22 mouse cellular contexts compared by ENCODE assay signal in the genomic region with DNA sequence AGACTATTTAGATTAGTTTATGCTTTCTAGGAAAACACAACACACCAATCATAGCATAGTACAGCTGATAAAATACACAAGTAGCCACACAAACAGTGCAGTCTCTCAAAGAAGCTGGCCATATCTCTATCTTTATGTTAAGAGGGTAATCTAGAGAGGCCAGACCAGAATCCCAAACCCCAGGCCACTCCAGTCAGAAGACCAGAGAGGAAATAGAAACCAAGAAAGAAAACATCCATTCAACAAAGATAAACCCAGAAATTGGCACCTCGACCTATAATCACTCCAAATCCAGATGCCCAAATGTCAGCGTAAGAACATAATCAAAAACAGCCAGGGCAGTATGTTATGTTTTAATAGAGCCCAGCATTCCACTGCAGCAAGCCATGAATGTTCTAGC. TPM values are rescaled to one million over a fixed set of nuclear protein-coding genes. Genes with fewer than 3 reads are reported as not detected.
"Had no signal": no experiment of that assay in that cellular context is flagged by ENCODE, and none has a peak within 500 bp of the region (broad histone marks: within the 10 kb centered on the region; RNA-seq: fewer than 3 reads in every experiment).

No protein-coding gene starts in this region.

- ATAC-seq: midbrain, embryonic 16.5 days had no signal

- H3K9me3 ChIP-seq: midbrain, embryonic 10.5 days; midbrain, embryonic 12.5 days; neural tube, embryonic 15.5 days had no signal

- H3K27me3 ChIP-seq: midbrain, embryonic 12.5 days; neural tube, embryonic 13.5 days; neural tube, embryonic 15.5 days had no signal

- H3K4me3 ChIP-seq: megakaryocyte, embryonic 14.5 days; midbrain, embryonic 10.5 days; midbrain, embryonic 12.5 days; myocyte; neural tube, embryonic 13.5 days; neural tube, embryonic 15.5 days had no signal

- H3K9ac ChIP-seq: lung, embryonic 14.5 days; midbrain, embryonic 12.5 days; neural tube, embryonic 13.5 days; neural tube, embryonic 15.5 days had no signal

- H3K4me1 ChIP-seq: midbrain, embryonic 12.5 days; neural tube, embryonic 13.5 days; neural tube, embryonic 15.5 days had no signal

- DNase-seq: lung, adult 18-20 months; lung, embryonic 14.5 days; lung, postnatal 10 days; lung, postnatal 4 days; midbrain, embryonic 14.5 days; retina, postnatal 1 day; right cerebral cortex, adult 18-20 months; right cerebral cortex, postnatal 25 days; right cerebral cortex, postnatal 4 days; spleen, adult 18-20 months; thymus, adult 18-20 months; thymus, postnatal 25 days; thymus, postnatal 4 days had no signal

- H3K27ac ChIP-seq: midbrain, embryonic 10.5 days; midbrain, embryonic 12.5 days; neural tube, embryonic 13.5 days; neural tube, embryonic 15.5 days had no signal

- H3K4me2 ChIP-seq: lung, embryonic 14.5 days; midbrain, embryonic 12.5 days; neural tube, embryonic 13.5 days; neural tube, embryonic 15.5 days had no signal

- H3K36me3 ChIP-seq: midbrain, embryonic 10.5 days; midbrain, embryonic 12.5 days; neural tube, embryonic 13.5 days; neural tube, embryonic 15.5 days had no signal

RNA-seq across cellular contexts. Expression of a gene that starts 41.6 kb away (rescaled TPM):
- polyA plus RNA-seq: lung, embryonic 14.5 days; midbrain, embryonic 10.5 days; midbrain, embryonic 12.5 days; neural tube, embryonic 11.5 days; neural tube, embryonic 13.5 days; stomach, embryonic 14.5 days had no signal
